Mouse (Mus musculus) ES-E14 (cell line): ENCODE data around the gene Bend5.

Experiments used
- HCFC1 ChIP-seq: IDR thresholded peaks from 2 replicates; pipeline ENCODE4 v1.6.1; 2012; ENCODE audit warnings: low read length, inconsistent platforms, borderline replicate concordance; ENCODE audit not compliant: insufficient read depth
- ZC3H11A ChIP-seq: IDR thresholded peaks from 2 replicates; pipeline ENCODE4 v1.6.1; 2012; ENCODE audit warnings: low read depth, mild to moderate bottlenecking, inconsistent platforms, low read length, borderline replicate concordance
- ZNF384 ChIP-seq: IDR thresholded peaks from 2 replicates; pipeline ENCODE4 v1.6.1; 2012; ENCODE audit warnings: low read depth, low read length, inconsistent platforms

DNA sequence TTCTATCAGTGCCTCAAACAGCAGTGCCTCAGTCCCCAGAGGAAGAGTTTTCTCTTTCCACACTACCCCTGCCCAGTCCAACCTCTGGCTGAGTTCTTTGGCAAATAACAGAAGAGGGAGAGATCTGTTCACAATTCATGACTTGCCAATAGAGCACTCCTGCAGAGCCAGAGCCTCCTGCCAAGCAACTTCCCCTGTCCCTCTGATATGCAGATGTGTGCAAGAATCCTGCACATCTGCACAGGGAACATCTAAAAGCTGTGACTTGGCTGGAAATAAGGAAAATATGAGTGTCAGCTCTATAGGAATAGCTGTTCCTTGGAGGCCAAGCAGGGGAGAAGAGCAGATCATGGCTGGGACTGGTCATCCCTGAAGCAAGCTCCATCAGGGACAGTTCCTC is 24.1 kb upstream of the Bend5 start:
- no peak for TF ChIP-seq HCFC1
- TF ChIP-seq ZNF384, result no peak
- TF ChIP-seq ZC3H11A, result no peak
